Mouse (Mus musculus): ENCODE results near the gene Chchd1. TPM values are rescaled to one million over a fixed set of nuclear protein-coding genes. Genes with fewer than 3 reads are reported as not detected.

The Chchd1 gene
- total RNA-seq, 1 experiment, result 136 TPM

GRCm38 (mm10) chr14:20748388-20748787 lies 45.6 kb downstream of the Chchd1 start:
- no peak overlapping the region for H3K4me3 ChIP-seq (ENCODE audit: insufficient read depth in 1 of 2, low read depth in 1 of 2, low read length in 2 of 2, poor library complexity in 1 of 2, severe bottlenecking in 1 of 2)
- in situ Hi-C loops (cut with MboI; ENCODE audit: low sequenced_read_pairs in 2 of 2, unreplicated experiment in 2 of 2), result no loop called here
- H3K36me3 ChIP-seq (ENCODE audit: control insufficient read depth, insufficient read depth, low read length, poor library complexity, severe bottlenecking), result peaks cover 3% of the 10 kb centered on the region; the same call in 1 of the 2 replicates

DNA sequence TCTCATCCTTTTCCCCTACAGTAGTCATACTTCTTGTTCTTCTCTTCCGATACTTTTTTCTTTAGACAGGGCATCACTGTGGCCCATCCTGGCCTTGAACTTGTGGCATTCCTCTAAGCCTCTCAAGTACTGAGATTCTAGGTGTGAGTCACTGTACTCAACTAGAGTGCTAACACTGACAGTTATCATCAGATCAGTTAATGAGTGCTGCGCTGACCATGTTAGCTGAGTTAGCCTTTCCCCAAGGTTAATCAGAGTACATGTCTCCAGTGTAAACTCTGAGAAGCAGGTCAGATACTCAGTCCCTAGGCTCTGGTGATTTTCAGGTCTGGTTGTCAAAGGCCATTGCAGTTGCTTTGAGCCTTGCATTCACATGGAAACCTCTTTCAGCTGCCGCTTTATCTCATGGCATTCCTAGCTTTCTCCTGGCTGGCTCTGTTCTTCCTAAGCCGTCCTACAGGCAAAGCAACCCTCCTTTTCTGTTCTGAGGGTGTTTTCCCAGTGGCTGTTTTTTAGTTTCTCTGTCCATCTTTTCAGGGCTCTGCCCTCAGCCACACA lies 46.8 kb downstream of the Chchd1 start:
- peaks cover 0 to 2% of the 10 kb centered on the region in 2 experiments; a peak in 1 of 4 replicates for H3K4me1 ChIP-seq (ENCODE audit: control insufficient read depth in 2 of 2, insufficient read depth in 2 of 2, low read length in 2 of 2, poor library complexity in 1 of 2)
- DNase-seq (ENCODE audit: low read depth, low spot score), result no peak
- TF ChIP-seq HCFC1 (IDR thresholded peaks at IDR 0.05; ENCODE audit: borderline replicate concordance, insufficient read depth, low read length) (no peak), ZNF384 (IDR thresholded peaks at IDR 0.05; ENCODE audit: low read depth, low read length) (no peak), MAFK (IDR thresholded peaks at IDR 0.05; ENCODE audit: insufficient read depth, low read depth, low read length) (no peak), ZC3H11A (IDR thresholded peaks at IDR 0.05; ENCODE audit: borderline replicate concordance, low read depth, low read length) (no peak), CHD2 (IDR thresholded peaks at IDR 0.05; ENCODE audit: low read depth, low read length) (no peak)
- H3K9me3 ChIP-seq (ENCODE audit: control insufficient read depth, insufficient read depth, low read depth, low read length), result no peaks in the 10 kb centered on the region
- no peak overlapping the region for H3K4me3 ChIP-seq (ENCODE audit: insufficient read depth in 1 of 2, low read depth in 1 of 2, low read length in 2 of 2, poor library complexity in 1 of 2, severe bottlenecking in 1 of 2)
- in situ Hi-C loops (cut with MboI; ENCODE audit: low sequenced_read_pairs in 2 of 2, unreplicated experiment in 2 of 2), result no loop called here
- no peak overlapping the region for H3K9ac ChIP-seq (ENCODE audit: insufficient read depth, low read depth, low read length, poor library complexity, severe bottlenecking)
- no peak overlapping the region for H3K27ac ChIP-seq (ENCODE audit: insufficient read depth, low read depth, low read length, poor library complexity, severe bottlenecking)
- H3K36me3 ChIP-seq (ENCODE audit: control insufficient read depth, insufficient read depth, low read length, poor library complexity, severe bottlenecking), result peaks cover 3% of the 10 kb centered on the region; the same call in 1 of the 2 replicates

More at GRCm38 (mm10) chr14:20748388-20748787, 45.6 kb downstream of the Chchd1 start:
- TF ChIP-seq ZC3H11A (IDR thresholded peaks at IDR 0.05; ENCODE audit: borderline replicate concordance, low read depth, low read length) (no peak), HCFC1 (IDR thresholded peaks at IDR 0.05; ENCODE audit: borderline replicate concordance, insufficient read depth, low read length) (no peak), MAFK (IDR thresholded peaks at IDR 0.05; ENCODE audit: insufficient read depth, low read depth, low read length) (no peak), CHD2 (IDR thresholded peaks at IDR 0.05; ENCODE audit: low read depth, low read length) (no peak), ZNF384 (IDR thresholded peaks at IDR 0.05; ENCODE audit: low read depth, low read length) (no peak)
- H3K9me3 ChIP-seq (ENCODE audit: control insufficient read depth, insufficient read depth, low read depth, low read length), result no peaks in the 10 kb centered on the region
- no peak overlapping the region for H3K9ac ChIP-seq (ENCODE audit: insufficient read depth, low read depth, low read length, poor library complexity, severe bottlenecking)
- DNase-seq (ENCODE audit: low read depth, low spot score), result no peak
- H3K27ac ChIP-seq (ENCODE audit: insufficient read depth, low read depth, low read length, poor library complexity, severe bottlenecking), result no peak overlapping the region
- peaks cover 0 to 2% of the 10 kb centered on the region in 2 experiments; a peak in 1 of 4 replicates for H3K4me1 ChIP-seq (ENCODE audit: control insufficient read depth in 2 of 2, insufficient read depth in 2 of 2, low read length in 2 of 2, poor library complexity in 1 of 2)

DNA sequence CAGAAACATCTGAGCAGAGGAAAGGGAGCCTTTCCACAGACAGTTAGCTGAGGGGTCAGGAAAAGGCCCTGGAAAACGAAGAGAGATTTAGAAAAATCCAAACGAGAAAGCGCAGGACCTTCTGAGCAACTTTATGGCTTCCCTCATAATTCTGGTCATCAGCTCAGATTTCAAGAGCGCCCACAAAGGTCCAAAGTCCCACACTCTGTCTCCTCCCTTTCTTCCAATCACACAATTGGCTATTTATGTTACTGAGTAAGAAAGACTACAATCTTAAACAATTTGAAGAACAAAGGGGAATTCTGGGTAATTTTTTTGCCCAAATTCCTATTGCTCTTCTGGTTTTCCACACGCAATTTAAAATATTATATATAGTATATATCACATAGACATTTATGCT lies 47.7 kb downstream of the Chchd1 start:
- no peak overlapping the region for H3K9ac ChIP-seq (ENCODE audit: insufficient read depth, low read depth, low read length, poor library complexity, severe bottlenecking)
- DNase-seq (ENCODE audit: low read depth, low spot score), result no peak
- H3K4me3 ChIP-seq (ENCODE audit: insufficient read depth in 1 of 2, low read depth in 1 of 2, low read length in 2 of 2, poor library complexity in 1 of 2, severe bottlenecking in 1 of 2), result no peak overlapping the region
- in situ Hi-C loops (cut with MboI; ENCODE audit: low sequenced_read_pairs in 2 of 2, unreplicated experiment in 2 of 2), result no loop called here
- H3K27ac ChIP-seq (ENCODE audit: insufficient read depth, low read depth, low read length, poor library complexity, severe bottlenecking), result no peak overlapping the region
- H3K36me3 ChIP-seq (ENCODE audit: control insufficient read depth, insufficient read depth, low read length, poor library complexity, severe bottlenecking), result peaks cover 5% of the 10 kb centered on the region; the same call in 1 of the 2 replicates
- no peaks in the 10 kb centered on the region for H3K9me3 ChIP-seq (ENCODE audit: control insufficient read depth, insufficient read depth, low read depth, low read length)
- TF ChIP-seq ZC3H11A (IDR thresholded peaks at IDR 0.05; ENCODE audit: borderline replicate concordance, low read depth, low read length), result no peak
- no peak for TF ChIP-seq MAFK (IDR thresholded peaks at IDR 0.05; ENCODE audit: insufficient read depth, low read depth, low read length)
- no peak for TF ChIP-seq CHD2 (IDR thresholded peaks at IDR 0.05; ENCODE audit: low read depth, low read length)
- TF ChIP-seq HCFC1 (IDR thresholded peaks at IDR 0.05; ENCODE audit: borderline replicate concordance, insufficient read depth, low read length), result no peak
- no peak for TF ChIP-seq ZNF384 (IDR thresholded peaks at IDR 0.05; ENCODE audit: low read depth, low read length)
- H3K4me1 ChIP-seq (ENCODE audit: control insufficient read depth in 2 of 2, insufficient read depth in 2 of 2, low read length in 2 of 2, poor library complexity in 1 of 2), result peaks cover 0 to 2% of the 10 kb centered on the region in 2 experiments; a peak in 1 of 4 replicates

DNA sequence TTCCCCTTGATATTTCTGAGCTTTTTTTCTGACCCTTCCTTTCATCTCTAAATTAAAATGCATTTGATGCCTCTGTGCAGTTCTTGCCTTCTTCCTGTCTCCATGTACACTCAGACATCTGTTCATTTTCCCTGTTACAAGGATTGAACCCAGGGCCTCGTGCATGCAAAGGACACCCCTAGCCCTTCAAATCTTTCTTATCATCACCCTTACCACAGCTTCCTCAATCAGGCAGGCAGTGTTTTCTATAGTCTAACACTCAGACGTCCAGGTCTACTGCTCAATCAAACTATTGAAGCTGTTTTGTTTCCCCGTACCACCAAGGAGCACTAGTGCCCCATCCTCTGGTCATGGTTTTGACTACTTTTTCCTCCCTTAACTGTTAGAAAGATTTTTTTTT lies 51.0 kb downstream of the Chchd1 start:
- no peak for DNase-seq (ENCODE audit: low read depth, low spot score)
- Histone ChIP-seq H3K9ac (ENCODE audit: insufficient read depth, low read depth, low read length, poor library complexity, severe bottlenecking) (no peak overlapping the region), H3K4me1 (ENCODE audit: control insufficient read depth in 2 of 2, insufficient read depth in 2 of 2, low read length in 2 of 2, poor library complexity in 1 of 2) (peaks cover 0 to 2% of the 10 kb centered on the region in 2 experiments; a peak in 1 of 4 replicates), H3K4me3 (ENCODE audit: insufficient read depth in 1 of 2, low read depth in 1 of 2, low read length in 2 of 2, poor library complexity in 1 of 2, severe bottlenecking in 1 of 2) (no peak overlapping the region), H3K9me3 (ENCODE audit: control insufficient read depth, insufficient read depth, low read depth, low read length) (no peaks in the 10 kb centered on the region), H3K36me3 (ENCODE audit: control insufficient read depth, insufficient read depth, low read length, poor library complexity, severe bottlenecking) (peaks cover 15% of the 10 kb centered on the region; the same call in 1 of the 2 replicates), H3K27ac (ENCODE audit: insufficient read depth, low read depth, low read length, poor library complexity, severe bottlenecking) (no peak overlapping the region)
- no peak for TF ChIP-seq ZC3H11A (IDR thresholded peaks at IDR 0.05; ENCODE audit: borderline replicate concordance, low read depth, low read length)
- TF ChIP-seq ZNF384 (IDR thresholded peaks at IDR 0.05; ENCODE audit: low read depth, low read length), result no peak
- TF ChIP-seq HCFC1 (IDR thresholded peaks at IDR 0.05; ENCODE audit: borderline replicate concordance, insufficient read depth, low read length), result no peak
- TF ChIP-seq CHD2 (IDR thresholded peaks at IDR 0.05; ENCODE audit: low read depth, low read length), result no peak
- TF ChIP-seq MAFK (IDR thresholded peaks at IDR 0.05; ENCODE audit: insufficient read depth, low read depth, low read length), result no peak
- in situ Hi-C loops (cut with MboI; ENCODE audit: low sequenced_read_pairs in 2 of 2, unreplicated experiment in 2 of 2), result no loop called here

Other genes with a start within 250 kb of the Chchd1 start
- gene Anxa7, start 222.9 kb upstream of the Chchd1 start, total RNA-seq (2012; rRNA removed), result 37.3 and 55.2 TPM in 2 replicates
- 1.1 and 1.7 TPM in 2 replicates for gene Mss51, start 206.1 kb upstream of the Chchd1 start, total RNA-seq (2012; rRNA removed)
- 30.8 and 32.0 TPM in 2 replicates for gene Ppp3cb, start 156.4 kb upstream of the Chchd1 start, total RNA-seq (2012; rRNA removed)
- 15.3 and 16.6 TPM in 2 replicates for gene Usp54, start 61.9 kb upstream of the Chchd1 start, total RNA-seq (2012; rRNA removed)
- 0.16 TPM in 1 of 2 replicates, not detected in the other for gene Myoz1, start 46.5 kb upstream of the Chchd1 start, total RNA-seq (2012; rRNA removed)
- 0.85 and 1.1 TPM in 2 replicates for gene Synpo2l, start 34.7 kb upstream of the Chchd1 start, total RNA-seq (2012; rRNA removed)
- 104 TPM in 2 replicates for gene Sec24c, start 28.7 kb upstream of the Chchd1 start, total RNA-seq (2012; rRNA removed)
- gene Fut11, start 8.0 kb upstream of the Chchd1 start, total RNA-seq (2012; rRNA removed), result 5.0 and 6.1 TPM in 2 replicates
- gene Zswim8, start 4.5 kb downstream of the Chchd1 start, total RNA-seq (2012; rRNA removed), result 33.2 and 33.9 TPM in 2 replicates
- gene Ndst2, start 31.6 kb downstream of the Chchd1 start, total RNA-seq (2012; rRNA removed), result 12.1 and 19.1 TPM in 2 replicates
- 28.7 and 31.2 TPM in 2 replicates for gene Camk2g, start 91.1 kb downstream of the Chchd1 start, total RNA-seq (2012; rRNA removed)
- 4.4 and 13.7 TPM in 2 replicates for gene Plau, start 133.7 kb downstream of the Chchd1 start, total RNA-seq (2012; rRNA removed)
- 92.1 and 116 TPM in 2 replicates for gene Vcl, start 226.4 kb downstream of the Chchd1 start, total RNA-seq (2012; rRNA removed)

Data from ES-E14 (cell line).